Mouse (Mus musculus) C2C12 (cell line): ENCODE measurements around the gene Map7d1. TPM values are rescaled to one million over a fixed set of nuclear protein-coding genes. Genes with fewer than 3 reads are reported as not detected.

ENCODE experiments used
- H3K27me3 ChIP-seq: one replicate; pipeline ENCODE4 v1.6.1; 2011; ENCODE audit not compliant: control insufficient read depth, insufficient read depth, insufficient read length
- H3K36me3 ChIP-seq: one replicate; pipeline ENCODE4 v1.6.1; 2011; ENCODE audit not compliant: control insufficient read depth, insufficient read depth
- H3K4me3 ChIP-seq: one replicate; pipeline ENCODE4 v1.5.1; 2011; ENCODE audit warnings: mild to moderate bottlenecking, control low read depth; ENCODE audit not compliant: poor library complexity, insufficient read depth, severe bottlenecking
- H3K79me2 ChIP-seq: one replicate; pipeline ENCODE4 v1.6.1; 2011; ENCODE audit not compliant: control insufficient read depth, insufficient read depth
- H3K79me3 ChIP-seq: one replicate; pipeline ENCODE4 v1.6.1; 2011; ENCODE audit warnings: low read depth, control low read depth
- H3ac ChIP-seq: one replicate; pipeline ENCODE3; 2011; ENCODE audit warnings: low read depth; ENCODE audit not compliant: control insufficient read depth, insufficient read length
- CEBPB ChIP-seq: IDR thresholded peaks from one replicate; pipeline ENCODE4 v1.6.1; 2011; ENCODE audit warnings: low read depth, mild to moderate bottlenecking, control low read depth, moderate library complexity
- CTCF ChIP-seq: IDR thresholded peaks from one replicate; pipeline ENCODE4 v1.5.1; 2011; ENCODE audit not compliant: control insufficient read depth, insufficient read depth, insufficient read length
- FOSL1 ChIP-seq: IDR thresholded peaks from one replicate; pipeline ENCODE4 v1.8.0; 2011; ENCODE audit warnings: mild to moderate bottlenecking, low read length; ENCODE audit not compliant: poor library complexity, insufficient read depth, severe bottlenecking
- MAX ChIP-seq: IDR thresholded peaks from one replicate; pipeline ENCODE4 v1.6.1; 2011; ENCODE audit warnings: mild to moderate bottlenecking, control low read depth
- MYOD1 ChIP-seq: IDR thresholded peaks from one replicate; pipeline ENCODE4 v1.6.1; 2011; ENCODE audit warnings: low read depth; ENCODE audit not compliant: control insufficient read depth, insufficient read length
- MYOG ChIP-seq: IDR thresholded peaks from one replicate; pipeline ENCODE4 v1.6.1; 2011; ENCODE audit not compliant: control insufficient read depth, insufficient read length; ENCODE audit errors: extremely low read depth
- USF1 ChIP-seq: IDR thresholded peaks from one replicate; pipeline ENCODE4 v1.6.1; 2011; ENCODE audit warnings: low read depth, mild to moderate bottlenecking, control low read depth, moderate library complexity
- polyA plus RNA-seq: library from polyadenylated mRNA; unstranded; fragments of >200 nt; fragmentation: generic; extraction: Trizol; gene quantifications from one replicate; pipeline ENCODE4 v1.2.1, GENCODE M21; 2012; ENCODE audit warnings: missing spikeins

The Map7d1 gene
- polyA plus RNA-seq, 1 experiment = 130 TPM

DNA sequence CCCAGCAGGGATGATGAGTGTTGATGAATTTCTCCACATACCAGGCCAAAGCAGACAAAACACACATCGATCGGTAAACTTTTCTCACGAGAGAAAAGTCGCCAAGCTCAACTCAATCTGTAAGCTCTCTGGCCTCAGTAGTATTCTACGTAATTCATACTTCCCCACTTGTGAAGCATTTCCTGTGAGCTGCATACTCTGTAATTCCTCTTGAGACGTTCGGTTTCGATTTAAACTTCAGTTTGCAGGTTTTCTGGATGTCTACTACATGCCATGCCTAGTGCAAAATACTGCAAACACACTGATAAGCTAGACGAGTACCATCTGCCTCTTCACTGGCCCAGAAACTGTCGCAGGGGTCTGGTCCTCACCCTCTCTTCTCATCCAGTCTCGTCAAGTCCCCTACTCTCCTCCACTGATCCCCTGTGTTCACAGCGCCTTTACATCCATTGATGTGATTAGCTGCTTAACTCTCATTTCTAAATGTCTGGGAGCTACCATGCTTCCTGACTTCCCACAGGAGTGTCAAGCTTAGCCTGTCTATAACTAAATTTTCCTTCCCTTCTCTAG lies 51.4 kb downstream of the Map7d1 start:
- Histone ChIP-seq H3K36me3 (peaks cover under 1% of the 10 kb centered on the region), H3K79me2 (peaks cover 26% of the 10 kb centered on the region), H3K79me3 (peaks cover 25% of the 10 kb centered on the region), H3K27me3 (no peaks in the 10 kb centered on the region), H3K4me3 (no peak overlapping the region), H3ac (no peak overlapping the region)
- no peak for TF ChIP-seq MYOG
- no peak for TF ChIP-seq CTCF
- no peak for TF ChIP-seq MYOD1
- no peak for TF ChIP-seq USF1
- no peak for TF ChIP-seq CEBPB

DNA sequence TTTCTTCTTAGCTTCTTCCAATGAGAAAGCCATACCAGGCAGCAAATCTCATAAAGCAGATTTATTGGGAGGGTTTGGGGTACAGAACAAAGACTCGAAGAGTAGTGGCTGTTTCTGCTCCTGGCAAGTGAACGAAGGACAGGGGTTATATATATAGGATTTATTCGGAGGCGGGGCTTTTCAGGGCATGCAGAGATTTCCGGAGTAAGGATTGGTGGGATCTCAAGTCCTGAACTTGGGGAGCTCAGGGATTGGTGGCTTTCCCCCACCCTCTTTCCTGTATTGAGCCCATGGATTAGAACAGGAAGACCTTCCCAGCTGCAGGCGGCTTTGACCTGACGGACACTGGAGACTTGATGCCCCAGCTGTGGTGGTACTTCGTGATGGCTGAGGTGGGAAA lies 52.1 kb downstream of the Map7d1 start:
- peaks cover 32% of the 10 kb centered on the region for H3K79me3 ChIP-seq
- TF ChIP-seq MYOG (no peak), MAX (no peak), USF1 (no peak), CEBPB (no peak), MYOD1 (no peak), FOSL1 (no peak), CTCF (no peak)
- no peak overlapping the region for H3ac ChIP-seq
- H3K4me3 ChIP-seq = no peak overlapping the region
- peaks cover 8% of the 10 kb centered on the region for H3K36me3 ChIP-seq
- no peaks in the 10 kb centered on the region for H3K27me3 ChIP-seq
- H3K79me2 ChIP-seq = peaks cover 33% of the 10 kb centered on the region

DNA sequence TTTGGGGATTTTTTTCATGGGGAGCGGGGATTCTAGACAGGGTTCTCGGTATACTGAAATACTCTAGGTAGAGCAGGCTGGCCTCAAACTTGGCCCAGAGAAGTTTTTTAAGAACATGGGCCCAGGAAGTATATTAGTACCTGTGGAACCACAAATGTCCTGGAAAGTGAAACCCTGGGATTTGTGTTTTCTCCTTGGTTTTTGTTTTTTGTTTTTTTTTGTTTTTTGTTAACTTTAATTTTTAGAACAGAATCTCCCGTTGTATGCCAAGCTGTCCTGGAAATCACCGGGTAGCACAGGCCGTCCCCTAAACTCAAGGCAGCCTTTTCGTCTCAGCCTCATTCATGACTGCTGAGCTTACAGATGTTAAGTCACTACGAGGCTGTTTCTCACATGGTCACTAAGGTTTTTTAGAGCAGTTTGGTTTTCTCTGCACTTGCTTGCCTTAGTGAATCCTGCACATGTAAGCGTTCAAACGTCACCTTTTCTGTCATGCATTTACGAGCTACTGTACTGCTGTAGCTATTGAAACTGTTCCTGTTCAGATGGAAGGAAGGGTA lies 52.7 kb downstream of the Map7d1 start:
- H3K79me2 ChIP-seq = peaks cover 39% of the 10 kb centered on the region
- no peak overlapping the region for H3ac ChIP-seq
- peak overlapping the region; percentile 24 for H3K4me3 ChIP-seq
- peaks cover 13% of the 10 kb centered on the region for H3K36me3 ChIP-seq
- H3K27me3 ChIP-seq = no peaks in the 10 kb centered on the region
- peaks cover 38% of the 10 kb centered on the region for H3K79me3 ChIP-seq
- TF ChIP-seq FOSL1 = no peak
- TF ChIP-seq MYOG = no peak
- TF ChIP-seq CEBPB = no peak
- TF ChIP-seq MYOD1 = no peak
- TF ChIP-seq CTCF = no peak
- no peak for TF ChIP-seq USF1
- no peak for TF ChIP-seq MAX

DNA sequence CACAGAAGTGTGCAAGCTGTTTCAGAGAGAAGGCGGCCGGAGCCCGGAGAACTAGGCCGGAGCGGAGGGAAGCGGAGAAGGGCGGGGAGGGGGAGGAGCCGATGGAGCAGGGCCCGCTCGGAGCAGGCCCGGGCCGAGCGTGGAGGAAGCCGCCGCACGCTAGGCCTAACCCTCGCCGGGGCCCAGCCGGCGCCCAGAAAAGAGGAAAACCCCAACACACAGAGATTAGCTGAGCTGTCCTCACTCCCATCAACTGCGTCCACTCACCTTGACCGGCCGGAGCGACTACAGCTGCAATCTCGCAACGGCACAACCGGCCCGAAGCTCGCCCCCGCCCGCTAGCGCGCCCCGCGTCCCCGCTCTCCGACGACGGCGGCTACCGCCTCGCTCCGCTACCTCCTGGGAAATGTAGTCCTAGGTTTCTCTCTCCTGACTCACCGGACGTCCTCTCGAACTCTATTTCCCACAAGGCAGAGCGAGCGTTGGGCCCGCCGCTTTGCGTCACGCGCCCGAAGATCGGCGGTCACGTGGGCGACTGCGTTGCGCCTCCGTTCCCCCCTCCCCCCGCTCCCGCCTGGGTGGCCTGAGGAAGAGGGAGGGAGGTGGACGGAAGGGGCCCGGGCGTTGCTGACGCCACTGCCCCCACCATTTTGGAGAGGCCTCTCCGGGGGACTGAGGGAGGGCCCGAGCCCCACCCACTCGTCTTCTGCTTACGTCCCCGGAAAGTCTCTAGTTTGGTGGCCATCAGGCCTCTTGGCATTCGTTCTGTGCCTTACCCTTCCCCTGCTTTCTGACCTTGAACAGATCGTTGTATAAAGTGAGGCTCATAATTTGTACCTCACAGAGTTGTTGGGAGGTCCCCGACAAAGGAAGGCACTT lies 53.6 kb downstream of the Map7d1 start, which contains the start of gene Thrap3:
Gene Thrap3 (minus strand): TSS at position 458 of the 879 bp plus-strand sequence.
- peaks cover 48% of the 10 kb centered on the region for H3K79me2 ChIP-seq

DNA sequence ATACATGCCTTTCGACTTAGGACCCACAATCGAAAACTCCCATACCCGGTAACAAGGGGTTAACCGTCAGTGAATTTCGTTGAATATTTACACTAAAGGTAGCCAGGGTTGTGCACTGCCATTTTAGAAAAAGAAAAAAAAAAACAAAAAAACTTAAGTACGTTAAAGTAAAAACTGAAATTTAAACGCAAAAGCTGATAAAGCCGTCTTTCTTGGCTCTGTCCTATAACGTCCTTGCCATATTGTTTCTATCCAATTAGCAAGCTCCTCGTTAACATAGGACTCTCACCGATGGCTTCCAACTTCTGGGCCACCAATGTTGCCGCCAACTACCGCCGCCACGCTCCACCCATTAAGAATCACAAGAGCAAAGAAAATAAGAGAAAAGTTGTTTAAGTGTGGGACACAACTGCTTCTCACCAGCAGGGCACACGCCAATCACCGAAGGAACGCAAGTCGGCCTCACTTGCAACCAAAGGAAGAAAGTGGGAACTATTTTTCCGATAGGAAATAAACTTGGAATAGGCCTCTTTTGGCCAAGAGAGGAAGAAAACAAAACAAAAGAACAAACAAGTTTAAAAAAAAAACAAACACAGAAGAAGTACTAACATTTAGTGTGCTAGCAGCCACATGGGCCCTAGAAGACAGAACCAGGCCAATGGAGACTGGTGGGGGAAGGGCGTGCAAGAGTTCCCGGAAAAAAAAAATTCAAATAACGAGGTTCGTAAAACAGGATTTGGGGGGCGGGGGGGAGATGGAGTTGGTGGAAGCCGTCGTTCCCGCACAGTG lies 54.4 kb downstream of the Map7d1 start:
- Histone ChIP-seq H3K27me3 (no peaks in the 10 kb centered on the region), H3K4me3 (peak overlapping the region; percentile 69)
- TF ChIP-seq MYOD1 (no peak), MAX (peak; percentile 4)

More for the DNA sequence above, 53.6 kb downstream of the Map7d1 start, which contains the start of gene Thrap3:
- Histone ChIP-seq H3K79me3 (peaks cover 47% of the 10 kb centered on the region), H3K27me3 (no peaks in the 10 kb centered on the region), H3K36me3 (peaks cover 13% of the 10 kb centered on the region), H3K4me3 (peak within 1 kb of the TSS; percentile 69), H3ac (peak within 1 kb of the TSS; percentile 93)
- TF ChIP-seq USF1 (peak; percentile 95), FOSL1 (no peak), CEBPB (no peak), MAX (peak; percentile 71), MYOG (no peak), MYOD1 (no peak), CTCF (no peak)

More for the DNA sequence above, 54.4 kb downstream of the Map7d1 start:
- peaks cover 55% of the 10 kb centered on the region for H3K79me3 ChIP-seq
- peaks cover 56% of the 10 kb centered on the region for H3K79me2 ChIP-seq
- peak overlapping the region; percentile 93 for H3ac ChIP-seq
- peaks cover 16% of the 10 kb centered on the region for H3K36me3 ChIP-seq
